Mouse (Mus musculus) kidney, adult 18-20 months (tissue): ENCODE results near the gene Cmip.

Experiments
- DNase-seq: peaks from one replicate; pipeline ENCODE4 v3.0.0; 2021

Gene Cmip

DNA sequence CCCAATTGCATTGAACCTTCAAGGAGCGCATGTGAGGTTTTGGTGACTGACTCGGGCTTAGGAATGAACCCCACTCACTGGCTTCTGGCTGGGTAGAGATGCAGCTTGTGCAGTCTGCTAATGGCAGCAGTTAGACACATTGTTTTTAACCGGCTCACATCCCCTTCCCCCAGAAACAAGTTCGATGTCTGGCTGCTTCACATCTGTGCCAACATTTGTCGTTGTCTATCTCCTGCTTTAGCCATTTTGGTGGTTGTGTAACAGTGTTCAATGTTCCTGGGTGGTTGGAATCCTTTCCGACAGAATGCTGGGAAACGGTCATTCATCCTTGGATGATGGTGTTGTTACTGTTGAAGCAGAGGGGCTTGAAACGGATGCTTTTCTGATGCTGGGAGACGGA lies 72.3 kb downstream of the Cmip start:
- no peak for DNase-seq

DNA sequence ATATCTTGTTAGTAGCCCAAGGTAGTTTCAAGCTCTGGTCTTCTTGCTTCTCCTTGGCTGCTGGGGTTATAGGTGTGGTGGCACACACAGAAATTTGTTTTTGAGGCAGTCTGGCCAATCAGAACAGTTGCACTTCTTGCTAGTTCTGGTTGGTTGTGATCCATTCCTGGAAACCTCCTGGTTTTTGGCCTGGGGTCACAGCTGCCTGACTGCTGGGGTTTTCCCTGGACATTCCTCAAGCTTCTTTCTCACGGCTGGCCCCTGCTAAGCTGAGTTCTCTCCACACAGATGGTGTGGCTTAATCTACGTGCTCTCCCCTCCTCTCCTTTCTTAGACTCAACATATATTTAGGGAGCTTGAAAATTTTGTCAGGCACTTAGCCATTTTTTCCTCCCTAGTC lies 73.0 kb downstream of the Cmip start:
- no peak for DNase-seq

DNA sequence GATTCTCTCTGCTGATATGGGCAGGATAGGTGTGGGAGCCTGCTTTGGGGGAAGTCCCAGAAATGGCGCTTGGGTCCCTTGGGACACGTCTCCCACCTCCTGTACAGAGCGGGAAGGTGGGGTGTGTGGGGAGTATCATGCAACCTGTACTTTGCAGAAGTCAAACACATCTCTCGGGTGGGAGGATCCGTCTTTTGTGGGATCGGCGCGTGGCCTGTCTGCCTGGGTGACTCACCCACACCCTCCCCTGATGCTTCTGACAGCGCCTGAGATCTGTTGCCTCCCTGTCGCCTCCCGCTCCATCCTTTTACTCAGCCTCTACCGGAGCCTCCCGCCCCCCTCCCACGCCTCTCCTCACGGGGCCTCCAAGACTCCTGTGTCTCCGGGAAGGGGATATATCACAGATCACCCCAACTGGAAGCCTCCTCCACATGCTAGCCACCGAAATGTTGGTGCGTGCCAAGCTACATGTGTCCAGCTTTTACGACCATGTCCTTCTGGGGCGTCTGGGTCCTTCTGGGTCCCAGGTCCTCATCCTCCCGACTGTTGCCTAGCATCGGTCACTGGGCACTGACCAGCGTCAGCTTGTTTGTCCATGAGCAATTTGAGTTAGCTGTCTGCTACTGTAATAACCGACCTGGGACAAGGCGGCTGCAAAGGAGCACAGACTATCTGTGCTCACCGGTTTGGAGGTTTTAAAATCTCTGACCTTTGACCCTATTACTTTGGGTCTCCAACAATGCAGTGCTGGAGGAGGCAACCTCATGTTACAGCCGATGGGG lies 75.6 kb downstream of the Cmip start:
- no peak for DNase-seq

DNA sequence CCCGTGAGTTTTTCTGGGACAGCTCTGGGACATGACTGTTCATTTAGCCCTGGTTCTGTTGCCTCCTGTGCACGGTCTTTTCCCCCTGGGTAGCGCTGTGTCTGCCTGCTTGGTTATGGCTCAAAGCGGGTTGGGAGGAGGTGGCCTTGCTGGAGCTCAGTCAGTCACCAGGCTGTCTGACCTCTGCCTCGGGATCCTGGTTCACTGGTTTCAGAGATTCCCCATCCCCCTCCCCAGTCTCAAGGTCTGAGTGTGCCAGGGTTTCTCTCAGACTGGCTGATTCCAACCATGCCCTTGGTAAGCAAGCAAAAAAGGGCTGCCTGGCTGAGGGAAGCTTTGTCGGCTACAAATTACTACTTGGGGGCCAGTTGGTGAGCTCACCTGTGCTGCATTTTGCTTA lies 76.8 kb downstream of the Cmip start:
- DNase-seq: peak; percentile 81

DNA sequence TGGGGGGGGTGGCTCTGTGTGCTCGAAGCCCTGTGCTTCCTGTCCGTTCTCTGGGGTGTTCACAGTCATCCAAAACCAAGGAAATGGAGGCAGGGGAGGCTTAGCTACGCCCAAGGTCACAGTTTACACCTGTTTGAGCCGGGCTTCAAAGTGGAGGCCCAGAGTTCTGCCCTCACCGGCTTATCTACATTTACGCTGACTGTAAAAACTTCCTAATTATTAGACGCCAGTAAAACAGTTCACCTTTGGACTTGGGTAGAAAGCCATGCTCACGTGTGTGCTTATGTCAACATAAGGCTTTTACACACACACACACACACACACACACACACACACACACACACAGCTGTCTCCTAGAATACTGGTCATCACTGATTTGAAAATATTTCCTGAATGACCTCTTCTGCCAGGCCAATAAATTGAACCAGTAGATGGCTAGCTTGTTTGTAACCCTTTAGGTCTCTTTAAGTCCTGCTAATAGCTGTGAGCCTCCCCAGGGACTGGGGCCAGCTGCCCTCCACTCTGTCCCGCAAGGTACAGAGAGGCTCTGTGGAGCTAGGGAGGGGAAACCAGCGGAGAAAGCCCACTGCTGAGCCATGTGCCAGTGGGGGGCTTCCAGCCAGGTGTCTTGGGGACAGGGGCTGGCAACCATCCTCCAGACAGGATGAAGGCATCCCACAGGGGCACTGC lies 77.3 kb downstream of the Cmip start:
- peak; percentile 65 for DNase-seq

DNA sequence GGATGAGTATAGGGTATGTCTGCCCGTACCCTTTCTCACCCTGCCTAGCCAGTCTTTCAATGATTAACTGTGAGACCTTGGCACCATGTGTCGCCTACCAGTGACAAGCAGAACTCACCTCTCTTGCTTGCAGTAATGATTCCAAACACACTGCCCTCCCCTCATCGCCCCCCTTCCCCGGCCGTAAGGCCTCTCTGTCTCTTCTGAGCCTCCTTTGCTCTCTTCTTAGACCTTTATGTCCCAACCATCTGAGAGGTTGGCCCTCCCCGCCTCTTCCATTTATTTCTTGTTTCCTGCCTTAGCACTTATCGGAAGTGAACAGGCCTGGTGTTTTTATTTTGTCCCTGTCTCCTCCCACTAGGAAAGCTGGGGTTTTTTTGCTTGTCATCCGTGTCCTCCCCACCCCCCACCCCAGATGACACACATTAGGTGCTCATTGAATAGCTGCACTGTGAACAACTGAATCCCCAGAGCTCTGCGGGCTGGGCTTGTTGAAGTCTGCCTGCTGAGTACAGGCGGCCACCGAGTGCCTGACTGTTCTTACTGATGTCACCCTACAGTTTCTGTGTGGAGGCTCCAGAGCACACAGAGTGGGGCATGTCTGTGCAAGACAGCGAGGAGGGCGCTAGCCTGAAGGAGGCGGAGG lies 78.0 kb downstream of the Cmip start:
- DNase-seq: peak; percentile 81

DNA sequence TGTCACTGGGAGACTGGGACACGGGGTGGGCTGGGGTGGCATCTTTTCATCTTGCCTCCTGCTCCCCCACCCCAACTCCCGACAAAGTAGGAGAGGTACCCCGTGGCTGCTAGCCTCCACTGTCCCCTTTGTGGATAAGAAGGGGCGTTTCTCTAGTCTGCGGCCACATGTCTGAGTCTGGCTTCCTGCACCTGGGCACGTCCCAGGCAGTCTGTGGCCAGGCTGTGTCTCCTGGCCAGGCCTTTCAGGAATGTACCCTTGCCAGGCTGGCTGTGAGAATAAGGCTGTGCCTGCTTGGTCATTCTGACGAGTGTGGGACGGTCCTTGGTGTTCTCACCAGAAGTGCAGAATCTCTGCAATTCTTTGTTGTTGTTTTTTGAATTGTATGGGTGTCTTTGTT lies 78.6 kb downstream of the Cmip start:
- peak; percentile 67 for DNase-seq

DNA sequence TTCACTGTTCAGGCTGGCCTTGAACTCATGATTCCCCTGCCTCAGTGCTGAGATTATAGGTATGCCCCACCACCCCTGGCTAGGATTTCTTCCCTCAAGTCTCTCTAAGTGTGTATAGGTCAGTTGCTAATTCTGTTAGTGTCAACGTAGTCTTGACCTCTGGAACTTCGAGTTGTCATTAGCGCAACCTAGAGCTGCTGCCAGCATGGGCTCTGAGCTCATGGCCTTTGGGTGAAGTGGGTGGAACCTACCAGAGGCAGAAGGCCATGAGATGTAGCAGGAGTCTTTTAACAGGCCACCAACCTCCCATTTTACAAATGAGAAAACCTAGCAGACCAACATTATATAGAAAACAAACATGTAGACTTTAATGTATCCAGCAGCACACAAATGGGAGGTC lies 80.3 kb downstream of the Cmip start:
- DNase-seq: no peak

DNA sequence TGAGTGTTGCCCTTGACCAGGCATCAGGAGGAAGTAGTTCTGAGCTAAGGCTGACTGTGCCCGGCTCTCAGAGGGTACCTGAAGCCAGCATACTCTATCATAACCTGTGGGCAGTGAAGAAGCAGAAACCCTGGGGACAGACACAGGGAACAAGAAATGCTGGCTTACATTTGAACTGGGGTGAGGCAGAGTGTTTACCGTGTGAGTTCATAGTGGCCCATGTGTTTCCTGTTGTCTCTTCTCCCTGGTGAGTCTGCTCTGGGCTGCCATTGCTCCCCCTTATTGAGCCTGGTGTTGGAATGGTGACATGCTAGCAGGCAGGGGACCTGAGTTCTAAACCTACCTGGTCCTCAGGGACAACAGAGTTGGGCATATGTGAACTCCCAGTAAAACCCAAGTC lies 81.8 kb downstream of the Cmip start:
- no peak for DNase-seq

DNA sequence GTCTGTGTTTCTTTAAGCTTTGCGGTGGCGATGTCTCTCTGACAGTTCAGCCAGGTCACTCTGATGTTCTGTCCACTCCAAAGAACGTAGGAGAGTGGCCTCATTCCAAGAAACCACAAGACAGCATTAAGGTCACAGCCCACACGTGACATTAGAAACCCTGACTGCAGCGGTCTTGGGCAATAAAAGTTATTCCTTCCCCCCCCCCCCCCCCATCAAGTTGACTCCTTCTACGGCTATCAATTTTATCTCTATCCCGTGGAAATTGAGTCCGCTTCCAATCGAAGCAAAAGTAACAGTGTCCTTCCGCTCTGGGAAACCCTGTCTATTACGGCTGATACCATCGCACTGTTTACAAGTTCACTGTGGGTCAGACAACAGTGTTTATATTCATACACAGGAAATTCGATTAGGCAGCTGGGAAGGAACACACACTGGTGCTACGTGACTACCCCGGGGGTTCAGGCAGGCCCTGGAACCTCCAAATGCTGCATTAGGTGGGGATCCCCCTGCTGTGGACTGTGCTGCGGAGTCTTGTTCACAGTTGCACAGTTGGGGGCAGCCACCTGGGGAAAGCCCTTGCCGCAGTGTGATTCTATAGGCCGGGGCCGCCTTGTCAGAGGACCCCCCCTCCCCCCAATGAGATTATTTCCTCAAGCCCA lies 82.6 kb downstream of the Cmip start:
- peak; percentile 62 for DNase-seq

DNA sequence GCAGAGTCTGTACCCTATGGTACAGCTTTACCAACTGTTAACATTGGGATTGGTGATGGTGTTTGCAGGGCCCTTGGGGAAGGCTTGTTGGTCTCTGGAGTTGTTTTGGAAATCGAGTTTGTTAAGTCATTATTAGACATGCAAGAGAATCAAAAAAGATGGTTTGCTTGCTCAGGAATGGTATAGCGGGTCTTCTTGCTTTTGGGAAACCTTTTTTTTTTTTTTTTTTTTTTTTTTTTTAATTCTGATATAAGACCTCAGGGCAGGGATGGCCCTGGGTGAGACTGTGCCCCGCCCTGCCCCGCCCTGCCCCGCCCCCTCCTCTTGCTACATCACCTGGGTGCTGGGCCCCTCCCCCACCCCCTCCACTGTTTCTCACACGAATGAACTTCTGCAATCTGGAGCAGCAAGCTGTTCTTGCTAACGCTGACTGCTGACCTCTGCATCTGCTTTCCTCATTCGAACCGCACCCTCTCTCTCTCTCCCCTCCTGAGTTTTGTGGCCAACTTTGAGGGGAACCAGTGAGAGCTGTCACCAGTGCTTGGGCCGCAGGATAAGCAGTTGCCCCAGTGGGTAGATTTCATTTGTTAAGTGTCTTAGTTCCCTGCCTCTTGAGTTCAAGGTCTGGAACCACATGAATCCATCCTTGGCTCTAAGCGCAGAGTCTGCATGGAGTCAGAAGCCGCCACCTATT lies 83.2 kb downstream of the Cmip start:
- DNase-seq: peak; percentile 50

DNA sequence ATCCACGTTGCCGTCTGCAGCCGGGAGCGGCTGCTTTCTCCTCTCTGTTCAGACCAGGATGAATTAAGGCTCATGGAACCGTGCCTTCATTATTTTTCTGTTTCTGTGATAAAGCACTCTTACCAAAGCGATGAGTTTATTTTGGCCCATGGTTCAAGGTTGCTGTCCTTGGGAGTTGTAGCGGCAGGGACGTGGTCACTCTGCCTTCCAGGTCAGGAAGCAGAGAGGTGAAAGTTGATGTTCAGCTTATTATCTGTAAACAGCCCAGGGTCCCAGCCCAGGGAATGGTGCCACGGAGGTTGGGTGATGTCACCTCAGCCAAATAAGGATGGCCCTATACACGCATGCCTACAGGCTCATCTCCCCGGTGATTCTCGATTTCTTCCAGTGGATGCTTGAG lies 83.9 kb downstream of the Cmip start:
- no peak for DNase-seq

DNA sequence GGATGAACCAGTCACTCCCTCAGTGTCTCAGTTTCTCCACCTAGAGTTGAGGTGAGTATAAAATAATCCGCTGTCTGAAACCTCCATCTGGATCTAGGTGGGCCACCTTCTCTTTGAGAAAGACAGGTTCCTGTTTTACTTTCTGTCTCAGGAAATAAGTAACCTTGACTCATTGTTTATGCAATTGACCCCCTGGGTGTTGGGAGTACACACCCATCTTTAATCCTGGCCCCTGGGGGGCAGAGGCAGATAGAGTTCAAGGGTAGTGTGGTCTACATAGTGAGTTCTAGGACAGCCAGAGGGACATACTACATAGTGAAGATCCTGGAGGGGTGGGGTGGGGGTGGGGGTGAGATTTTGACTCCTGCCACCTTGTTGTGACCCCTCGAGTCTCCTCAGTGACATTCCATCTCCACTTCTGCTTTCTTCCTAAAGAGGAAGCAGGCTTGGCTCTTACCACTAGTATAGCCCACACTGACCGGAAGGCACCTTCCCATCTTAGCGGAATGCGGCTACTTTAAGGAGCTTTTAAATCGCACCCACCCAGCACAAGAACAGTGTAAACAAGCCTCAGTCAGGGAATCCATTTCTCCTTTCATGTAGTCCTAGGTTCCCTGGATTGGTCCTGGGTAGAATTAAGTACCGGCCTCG lies 86.0 kb downstream of the Cmip start:
- no peak for DNase-seq

DNA sequence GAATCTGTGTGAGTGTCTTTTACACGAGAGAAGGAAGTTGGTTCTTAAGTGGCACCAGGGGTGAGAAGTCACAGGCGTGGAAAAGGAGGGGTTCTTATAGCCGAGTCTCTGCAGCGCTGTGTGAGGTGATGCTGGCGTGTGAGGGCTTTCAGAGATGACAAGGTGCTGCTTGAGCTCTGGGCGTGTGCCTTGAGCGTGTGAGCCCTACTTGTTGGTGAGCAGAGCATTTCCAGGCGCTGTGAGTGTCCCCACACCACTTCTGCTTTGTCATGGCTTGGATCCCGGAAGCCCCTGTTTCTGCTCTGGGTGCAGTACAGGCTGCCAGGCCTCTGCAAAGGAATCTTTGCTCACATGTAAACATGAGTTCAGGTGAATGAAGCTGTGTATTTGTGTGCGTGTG lies 86.6 kb downstream of the Cmip start:
- DNase-seq: no peak

DNA sequence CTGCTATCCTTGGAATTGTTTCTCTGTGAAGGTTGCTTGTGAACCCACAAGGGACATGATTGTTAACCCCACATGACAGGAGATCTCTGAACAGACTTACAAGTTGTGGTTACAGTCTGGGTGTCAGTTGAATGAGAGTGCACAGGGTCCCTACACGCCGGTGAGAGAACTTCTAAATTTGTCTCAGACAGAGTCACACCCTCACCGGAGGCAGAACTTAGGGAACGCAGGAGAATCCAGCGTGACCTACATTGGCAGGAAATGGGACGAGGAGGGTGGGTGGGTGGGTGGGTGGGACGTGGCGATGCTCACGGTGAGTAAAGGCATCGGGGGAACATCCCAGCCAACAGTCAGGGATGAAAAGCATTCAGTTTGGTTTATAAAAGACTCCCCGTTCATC lies 88.0 kb downstream of the Cmip start:
- no peak for DNase-seq

DNA sequence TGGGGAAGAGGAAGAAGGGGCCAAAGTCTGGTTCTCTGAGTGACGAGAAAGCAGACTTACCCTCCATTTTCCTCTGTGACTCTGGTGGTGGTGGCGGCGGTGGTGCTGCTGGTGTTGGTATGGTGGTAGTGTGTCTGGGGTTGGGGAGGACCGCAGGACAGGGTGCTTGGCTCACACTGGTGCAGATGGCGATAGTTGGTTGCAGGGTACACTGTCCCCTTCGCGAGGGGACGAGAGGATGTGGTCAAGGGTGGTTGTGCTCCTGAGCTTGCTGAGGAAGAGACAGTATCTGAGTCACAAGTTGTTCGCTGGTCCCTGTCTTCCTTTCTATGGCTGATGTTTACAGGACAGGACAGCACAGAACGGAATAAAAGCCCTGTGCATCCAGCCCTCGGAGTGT lies 88.5 kb downstream of the Cmip start:
- DNase-seq: no peak

DNA sequence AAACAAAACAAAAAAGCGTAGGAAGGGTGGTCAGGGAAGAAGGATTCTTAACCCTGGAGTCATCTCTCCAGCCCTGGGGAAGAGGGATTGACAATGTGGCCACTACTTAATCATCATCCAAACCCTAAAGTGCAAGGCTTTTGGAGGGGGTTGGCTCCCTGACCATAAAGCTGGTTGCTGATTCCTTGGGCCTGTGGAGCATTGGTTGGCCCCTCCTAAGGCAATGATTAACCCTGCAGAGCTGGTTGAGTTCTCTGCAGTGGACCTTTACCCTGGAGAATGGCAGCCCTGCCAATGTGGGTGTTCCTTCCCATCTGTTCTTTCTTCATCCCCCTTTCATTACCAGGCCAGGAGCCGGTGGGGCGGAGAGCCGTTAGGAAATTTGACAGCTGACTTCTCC lies 90.7 kb downstream of the Cmip start:
- peak; percentile 81 for DNase-seq

DNA sequence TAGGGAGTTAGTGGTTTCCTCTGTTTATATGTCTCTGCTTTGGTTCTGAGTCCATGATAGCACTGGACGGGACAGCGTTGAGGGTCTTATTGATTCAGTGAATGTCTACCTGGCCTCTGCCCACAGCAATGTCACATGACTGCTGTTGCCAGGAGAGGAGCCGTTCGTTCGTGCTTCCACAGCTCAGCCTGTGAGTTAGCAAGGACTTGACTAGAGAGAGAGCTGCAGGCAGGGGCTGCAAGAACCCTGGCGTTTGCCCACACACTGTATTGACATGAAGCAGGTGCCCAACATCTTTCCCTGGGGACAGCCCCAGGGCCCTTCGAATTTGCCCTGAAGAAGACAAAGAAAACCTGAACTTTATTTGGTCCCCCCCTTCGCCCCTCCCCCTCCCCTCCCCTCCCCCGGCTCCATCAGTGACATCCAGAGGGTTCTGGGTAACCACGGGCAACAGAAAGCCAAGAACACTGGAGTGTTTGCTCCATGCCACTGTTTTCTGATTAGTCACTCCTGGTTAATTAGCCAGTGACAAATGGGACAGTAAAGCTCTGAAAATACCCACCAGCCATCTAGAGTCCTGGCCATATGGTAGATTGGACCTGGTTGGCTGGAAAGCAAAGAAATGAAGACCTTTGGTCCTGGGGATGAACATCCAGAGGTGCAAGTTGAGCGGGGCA lies 92.0 kb downstream of the Cmip start:
- no peak for DNase-seq

DNA sequence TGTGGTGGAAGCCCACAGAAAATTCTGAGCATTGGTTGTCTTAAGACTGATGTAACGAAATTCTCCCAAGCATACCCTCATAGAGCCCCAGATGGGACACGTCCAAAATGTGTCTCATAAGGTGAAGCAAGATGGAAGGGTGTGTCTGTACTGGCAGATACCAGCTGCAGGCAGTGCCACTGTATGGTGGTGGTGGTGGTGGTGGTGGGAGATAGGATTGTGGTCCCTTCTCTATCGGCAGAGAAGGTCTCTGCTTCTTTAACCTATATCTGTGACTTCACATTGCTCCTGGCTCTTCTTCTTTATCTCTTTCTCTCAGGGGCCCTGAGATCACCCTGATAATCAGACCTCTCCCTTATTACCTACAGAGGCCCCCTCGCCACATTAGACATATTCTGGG lies 92.7 kb downstream of the Cmip start:
- DNase-seq: no peak

DNA sequence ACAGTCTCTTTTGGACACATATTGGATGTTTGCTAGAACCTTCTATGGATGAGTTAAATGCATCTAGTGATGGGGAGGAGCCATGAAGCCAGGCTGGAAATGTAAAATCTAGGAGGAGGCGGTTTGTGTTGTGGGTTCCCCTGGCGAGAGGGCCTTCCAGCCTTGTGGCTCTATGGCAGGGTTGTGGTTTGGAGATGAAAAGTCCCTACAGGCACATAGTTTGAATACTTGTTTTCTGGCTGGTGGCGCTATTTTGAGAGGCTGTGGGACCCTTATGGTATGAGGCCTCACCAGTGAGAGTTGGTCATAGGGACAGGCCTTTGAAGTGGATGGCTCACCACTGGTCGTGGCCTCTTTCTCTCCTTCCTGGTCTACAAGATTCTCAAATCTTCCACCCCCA lies 95.2 kb downstream of the Cmip start:
- no peak for DNase-seq

DNA sequence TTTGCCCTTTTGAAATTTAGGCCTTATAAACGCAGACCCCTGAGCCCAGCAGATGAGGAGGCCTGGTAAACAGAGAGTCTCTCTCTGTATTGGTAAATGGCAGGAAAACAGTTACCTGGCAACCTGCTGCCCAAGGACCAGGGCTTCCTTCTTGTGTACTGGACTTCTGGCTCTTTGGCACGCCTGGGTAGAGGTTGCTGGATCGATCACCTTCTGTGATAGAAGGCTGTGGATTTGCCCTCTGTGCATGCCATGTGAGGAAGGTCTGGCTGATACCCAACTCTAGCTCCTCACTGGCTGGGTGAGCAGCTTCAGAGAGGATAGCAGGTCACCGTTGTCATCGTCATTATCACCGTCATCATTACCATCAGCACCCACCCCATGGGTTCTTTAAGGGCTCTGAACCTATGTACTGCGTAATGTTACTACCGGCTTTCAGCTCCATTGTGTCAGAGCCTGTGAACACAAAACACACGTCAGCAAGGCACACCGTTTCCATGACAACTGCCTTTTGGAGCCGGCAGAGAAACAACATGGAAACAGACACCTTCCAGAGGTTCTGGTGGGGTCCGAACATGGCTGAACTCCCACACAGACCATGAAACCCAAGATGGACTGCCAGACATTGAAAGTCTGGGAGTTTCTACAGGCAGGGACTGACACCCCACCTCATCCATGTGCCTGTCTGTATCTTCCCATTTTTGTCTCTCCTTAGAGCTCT lies 98.4 kb downstream of the Cmip start:
- no peak for DNase-seq
